Mouse (Mus musculus) spleen, adult 10 weeks (tissue): ENCODE results near the gene 2700081O15Rik. TPM values are rescaled to one million over a fixed set of nuclear protein-coding genes. Genes with fewer than 3 reads are reported as not detected.

ENCODE experiments used
- polyA plus RNA-seq: library from polyadenylated mRNA; stranded (reverse); fragments of 350-450 nt; fragmentation: Illumina TruSeq; extraction: RNeasy Lipid Tissue Mini Kit (QIAGEN cat#74804); gene quantifications from one replicate; pipeline ENCODE4 v1.2.3, GENCODE M21; 2015; ENCODE audit warnings: low replicate concordance; ENCODE audit not compliant: insufficient read depth

The 2700081O15Rik gene
- polyA plus RNA-seq: 7.2 TPM

GRCm38 (mm10) chr19:7416834-7417735, at the start of gene 2700081O15Rik:
TSS of gene 2700081O15Rik (plus strand) at chr19:7417625.

GRCm38 (mm10) chr19:7382903-7383865, 34.2 kb upstream of the 2700081O15Rik start, which contains the start of gene Spindoc:
TSS of gene Spindoc (minus strand) at chr19:7382994.

Other genes with a start within 250 kb of the 2700081O15Rik start
- gene Otub1, start 211.3 kb upstream of the 2700081O15Rik start, polyA plus RNA-seq: 53.6 TPM
- gene Cox8a, start 200.0 kb upstream of the 2700081O15Rik start, polyA plus RNA-seq: 207 TPM
- 35.9 TPM for gene Naa40, start 176.4 kb upstream of the 2700081O15Rik start, polyA plus RNA-seq
- gene Rcor2, start 150.3 kb upstream of the 2700081O15Rik start, polyA plus RNA-seq: 0.52 TPM
- gene Mark2, start 75.8 kb upstream of the 2700081O15Rik start, polyA plus RNA-seq: 81.6 TPM
- 6.8 TPM for gene Spindoc, start 34.6 kb upstream of the 2700081O15Rik start, polyA plus RNA-seq
- gene Rtn3, start 65.7 kb downstream of the 2700081O15Rik start, polyA plus RNA-seq: 126 TPM
- gene Atl3, start 76.4 kb downstream of the 2700081O15Rik start, polyA plus RNA-seq: 67.7 TPM
- 27.5 TPM for gene Pla2g16, start 139.8 kb downstream of the 2700081O15Rik start, polyA plus RNA-seq
- 0.33 TPM for gene Lgals12, start 189.6 kb downstream of the 2700081O15Rik start, polyA plus RNA-seq
- not detected for gene Hrasls5, start 194.9 kb downstream of the 2700081O15Rik start, polyA plus RNA-seq